Mouse (Mus musculus) adrenal gland, postnatal 36 days (tissue): ENCODE data around the gene Slc25a18. TPM values are rescaled to one million over a fixed set of nuclear protein-coding genes. Genes with fewer than 3 reads are reported as not detected.
A peak's percentile ranks its signal among the peaks of the same experiment; 100 is the strongest.

ENCODE experiments used
- DNase-seq, 2 experiments: peaks; one replicate each; pipeline ENCODE4 v3.0.0; 2021; ENCODE audit warnings: mixed read lengths in 1 of 2
- total RNA-seq, 2 experiments: library from RNA; stranded (reverse); gene quantifications; 2 replicates each; pipeline ENCODE4 v1.2.3; 2021

Gene Slc25a18
- total RNA-seq, 2 experiments from 2014 or later: 0.30 to 0.33 TPM

- DNase-seq: no peak
These were observed 24.6 kb downstream of the Slc25a18 start for GRCm38 (mm10) chr6:120798019-120798418.

DNA sequence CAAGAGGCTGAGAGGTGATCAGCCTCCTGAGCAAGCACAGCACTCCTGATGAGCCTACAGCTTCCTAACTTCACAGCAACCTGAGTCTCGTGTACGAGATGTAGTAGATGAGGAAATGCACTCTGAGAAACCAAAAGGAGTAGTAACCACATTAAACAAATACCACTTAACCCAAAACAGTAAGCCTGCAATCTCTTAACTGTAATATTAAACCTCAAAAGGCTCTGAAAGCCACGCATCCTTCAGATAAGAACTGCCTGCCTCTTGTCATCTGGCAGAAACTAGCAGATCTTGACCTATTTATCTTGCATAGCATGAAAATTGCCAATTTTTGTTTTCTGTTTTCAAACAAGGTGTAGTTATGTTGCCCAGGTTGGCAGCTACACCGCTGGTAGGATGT, 25.5 kb downstream of the Slc25a18 start:
- DNase-seq: no peak

GRCm38 (mm10) chr6:120799581-120800041, 26.2 kb downstream of the Slc25a18 start:
- no peak for DNase-seq

- no peak for DNase-seq
These were observed 33.8 kb downstream of the Slc25a18 start for GRCm38 (mm10) chr6:120806999-120807737.

DNA sequence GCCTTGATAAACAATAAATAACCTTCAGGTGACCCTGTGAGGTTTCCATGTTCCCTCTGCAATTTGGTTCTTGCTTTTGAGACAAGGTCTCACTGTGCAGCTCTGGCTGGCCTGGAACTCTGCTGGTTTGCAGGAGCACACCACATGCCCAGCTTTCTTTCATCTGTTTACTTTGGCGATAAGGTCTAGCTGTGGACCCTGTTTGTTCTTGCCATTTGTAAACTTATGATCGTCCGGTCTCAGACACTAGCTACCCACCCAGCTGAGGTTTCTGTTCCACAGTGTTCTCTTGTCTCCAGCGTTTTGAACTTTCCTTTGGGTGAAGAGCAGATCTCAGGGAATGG, 34.3 kb downstream of the Slc25a18 start:
- no peak for DNase-seq

- DNase-seq: peak in 1 of 2 experiments; percentile 51
These were observed 38.6 kb downstream of the Slc25a18 start for GRCm38 (mm10) chr6:120811999-120812398.

DNA sequence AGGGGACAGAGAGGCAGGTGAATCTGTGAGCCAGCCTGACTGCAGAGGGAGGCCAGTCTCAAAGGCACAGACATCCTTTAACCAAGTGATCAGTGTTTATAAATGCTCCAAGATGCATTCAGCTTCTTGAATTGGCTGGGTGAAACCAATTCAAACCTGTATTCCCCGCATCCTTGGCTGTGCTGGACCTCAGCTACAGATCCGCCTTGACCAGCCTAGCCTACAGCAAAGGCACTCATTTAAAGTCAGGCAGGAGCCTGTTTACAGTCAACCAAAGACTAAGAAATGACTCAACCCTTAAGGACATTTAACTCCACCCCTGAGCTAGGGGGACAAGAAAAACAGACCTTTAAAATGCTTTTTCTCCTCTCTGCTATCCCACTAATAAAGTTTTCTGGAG, 45.9 kb downstream of the Slc25a18 start:
- peak in 1 of 2 experiments; percentile 33 for DNase-seq

DNA sequence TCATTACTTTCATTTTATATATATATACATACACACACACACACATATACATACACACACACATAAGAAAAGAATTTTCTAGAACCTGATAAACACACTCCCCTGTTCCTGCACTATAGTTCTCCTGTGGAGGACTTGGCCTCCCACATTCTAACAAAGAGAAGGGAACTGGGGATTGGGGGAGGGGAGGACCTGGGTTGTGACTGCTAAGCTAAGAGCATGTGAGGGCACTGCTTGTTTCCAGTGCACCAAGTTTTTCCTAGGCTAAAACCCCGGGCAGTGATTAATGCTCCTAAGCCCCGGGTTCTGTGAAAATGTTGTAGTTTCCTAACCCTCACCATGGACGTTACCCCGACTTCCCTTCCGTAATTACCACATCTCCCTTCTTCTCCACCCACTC, 46.8 kb downstream of the Slc25a18 start:
- DNase-seq: peak; percentile 50 to 73

GRCm38 (mm10) chr6:120820941-120821340, 47.6 kb downstream of the Slc25a18 start:
- no peak for DNase-seq

DNA sequence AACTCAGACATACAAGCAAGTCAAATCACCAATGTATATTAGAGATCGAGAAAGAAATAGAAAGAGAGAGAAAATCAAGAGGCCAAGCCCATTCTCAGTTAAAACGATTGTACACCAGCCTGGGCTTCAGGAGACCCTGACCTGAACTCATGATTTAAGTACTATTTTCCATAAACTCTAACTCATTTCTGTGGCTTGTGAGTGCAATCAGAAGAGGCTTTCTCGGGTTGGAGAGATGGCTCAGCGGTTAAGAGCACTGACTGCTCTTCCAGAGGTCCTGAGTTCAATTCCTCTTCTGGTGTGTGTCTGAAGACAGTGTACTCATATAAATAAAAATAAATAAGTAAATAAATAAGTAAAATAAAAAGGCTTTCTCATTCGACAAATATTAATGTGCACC, 48.3 kb downstream of the Slc25a18 start:
- DNase-seq: no peak

DNA sequence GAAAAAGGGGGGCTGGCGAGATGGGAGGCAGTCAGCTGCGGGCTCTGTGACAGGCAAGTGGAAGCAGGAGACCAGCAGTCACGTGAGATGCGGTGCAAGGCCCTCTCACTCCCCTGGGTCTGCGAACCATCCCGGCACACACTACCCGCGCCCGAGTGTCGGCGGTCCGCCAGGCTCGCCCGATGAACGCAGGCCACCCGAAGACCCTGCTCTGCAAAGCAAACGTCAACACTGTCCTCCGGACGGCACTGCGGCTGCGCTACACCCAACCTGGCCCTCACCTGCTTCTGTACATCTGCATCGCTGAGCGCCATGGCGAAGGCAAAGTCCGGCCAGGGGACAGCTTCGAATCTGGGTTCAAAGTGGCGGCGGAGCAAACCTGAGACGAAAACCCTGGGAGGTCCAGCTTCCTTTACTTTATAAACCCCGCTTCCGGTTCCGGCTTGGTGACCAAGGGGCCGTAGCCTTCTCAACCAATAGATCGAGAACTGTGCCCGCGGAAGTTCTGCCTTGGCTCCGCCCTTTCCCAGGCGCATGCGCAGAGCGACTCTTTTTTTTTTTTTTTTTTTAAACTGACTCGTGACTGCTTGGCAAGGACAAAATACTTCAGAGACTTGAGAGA, 49.0 kb downstream of the Slc25a18 start, which contains the start of gene Atp6v1e1:
Atp6v1e1 (minus strand) TSS at position 487 of the 622 bp plus-strand sequence.
- DNase-seq: peak; percentile 92 to 93

DNA sequence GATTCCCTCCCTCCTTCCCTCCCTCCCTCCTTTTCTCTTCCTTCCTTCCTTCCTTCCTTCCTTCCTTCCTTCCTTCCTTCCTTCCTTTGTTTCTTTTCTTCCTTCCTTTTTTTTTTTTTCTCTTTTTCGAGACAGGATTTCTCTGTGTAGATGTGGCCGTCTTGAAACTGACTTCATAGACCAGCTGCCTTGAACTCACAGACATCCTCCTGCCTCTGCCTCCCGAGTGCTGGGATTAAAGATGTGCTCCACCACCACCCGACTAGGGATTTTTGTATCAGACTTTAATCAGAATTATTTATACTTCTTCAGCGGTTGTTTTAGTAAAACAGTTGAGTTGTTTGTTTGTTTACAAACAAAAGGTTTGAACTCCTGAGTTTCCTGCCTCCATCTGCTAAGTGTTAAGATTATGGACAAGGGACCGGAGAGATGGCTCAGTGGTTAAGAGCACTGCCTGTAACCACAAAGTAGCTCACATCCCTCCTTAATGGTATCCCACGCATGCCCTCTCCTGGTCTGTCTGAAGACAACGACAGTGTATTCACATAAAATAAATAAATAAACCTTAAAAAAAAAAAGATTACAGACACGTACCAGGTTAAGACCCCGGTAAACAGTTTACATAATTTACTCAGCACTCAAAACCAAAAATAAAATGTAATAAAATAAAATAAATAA, 49.7 kb downstream of the Slc25a18 start:
- DNase-seq: peak in 1 of 2 experiments; percentile 53

GRCm38 (mm10) chr6:120830056-120830455, 56.7 kb downstream of the Slc25a18 start:
- no peak for DNase-seq

DNA sequence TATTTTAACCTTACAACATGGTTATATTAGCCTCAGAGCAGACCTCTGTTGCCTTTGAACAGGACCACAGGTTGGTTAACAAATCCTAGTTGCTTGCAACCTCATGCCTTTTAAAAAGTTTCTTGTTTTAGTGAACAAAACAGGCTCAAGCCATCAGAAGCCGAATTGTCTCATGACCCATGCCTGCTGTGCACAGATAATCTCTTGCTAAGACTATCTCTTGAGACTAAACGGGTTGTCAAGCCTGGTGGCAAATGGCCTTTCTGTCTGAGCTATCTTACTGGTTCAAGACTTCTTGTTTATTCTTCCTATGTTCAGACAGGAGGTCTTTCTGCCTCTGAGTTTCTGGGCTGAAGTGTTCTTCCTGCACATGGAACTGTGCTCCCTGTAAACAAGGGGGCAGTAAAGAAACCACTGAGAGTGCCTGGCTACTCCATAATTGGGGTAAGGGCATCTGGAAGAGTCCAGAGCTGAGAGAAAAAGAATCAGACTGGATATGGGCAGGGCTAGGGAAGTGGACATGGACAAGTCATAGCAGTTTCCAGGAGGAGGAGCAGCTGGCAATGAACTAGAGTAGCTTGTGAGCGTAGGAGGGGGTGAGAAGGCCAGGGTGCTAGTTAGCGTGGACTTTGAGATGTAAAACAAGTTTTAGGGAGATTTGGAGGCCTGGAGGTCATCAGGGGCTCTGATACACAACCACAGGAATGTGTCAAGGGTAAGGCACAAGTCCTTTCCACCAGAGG, 57.7 kb downstream of the Slc25a18 start:
- no peak for DNase-seq

DNA sequence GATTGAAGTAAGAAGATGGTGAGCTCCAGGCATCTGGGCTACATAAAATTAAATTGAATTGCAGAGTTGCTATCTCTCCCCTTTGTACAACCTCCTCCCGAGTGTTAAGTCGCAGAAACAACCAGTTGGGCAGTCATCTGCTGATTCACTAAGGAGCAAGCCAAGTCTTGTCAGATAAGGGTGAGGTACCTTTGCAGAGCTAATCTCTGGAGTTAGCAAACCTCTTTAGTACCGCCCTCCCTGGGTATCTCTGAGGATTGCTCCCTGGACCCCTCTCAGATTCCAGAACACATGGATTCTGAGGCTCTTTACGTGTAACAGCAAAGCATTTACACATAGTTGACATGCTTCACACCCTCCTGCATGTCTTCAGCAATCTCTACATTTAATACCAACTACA, 58.7 kb downstream of the Slc25a18 start:
- DNase-seq: no peak

DNA sequence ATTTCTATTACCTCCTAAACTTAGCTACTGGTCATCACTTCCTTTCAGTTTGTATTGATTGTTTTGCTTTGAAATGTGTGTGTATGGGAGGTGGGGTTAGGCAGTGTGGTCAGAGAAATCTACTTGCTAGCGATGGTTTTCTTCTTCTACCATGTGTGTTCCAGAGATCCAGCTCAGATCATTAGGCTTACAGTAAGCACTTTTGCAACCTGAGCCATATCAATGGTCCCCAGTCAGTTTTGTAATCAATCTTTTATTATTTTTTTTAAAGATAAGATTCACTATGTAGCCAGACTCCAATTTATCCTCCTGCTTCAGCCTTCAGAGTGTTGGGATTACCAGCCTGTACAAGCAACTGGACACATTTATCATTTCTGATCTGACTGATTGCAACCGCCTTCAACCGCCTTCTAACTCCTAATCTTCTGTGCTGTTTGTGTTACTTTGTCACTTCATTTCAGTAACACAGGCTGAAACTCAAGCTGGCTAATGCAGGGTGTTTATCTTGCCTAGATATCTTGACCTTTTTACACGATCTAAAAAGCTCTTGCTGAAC, 61.5 kb downstream of the Slc25a18 start:
- DNase-seq: no peak

DNA sequence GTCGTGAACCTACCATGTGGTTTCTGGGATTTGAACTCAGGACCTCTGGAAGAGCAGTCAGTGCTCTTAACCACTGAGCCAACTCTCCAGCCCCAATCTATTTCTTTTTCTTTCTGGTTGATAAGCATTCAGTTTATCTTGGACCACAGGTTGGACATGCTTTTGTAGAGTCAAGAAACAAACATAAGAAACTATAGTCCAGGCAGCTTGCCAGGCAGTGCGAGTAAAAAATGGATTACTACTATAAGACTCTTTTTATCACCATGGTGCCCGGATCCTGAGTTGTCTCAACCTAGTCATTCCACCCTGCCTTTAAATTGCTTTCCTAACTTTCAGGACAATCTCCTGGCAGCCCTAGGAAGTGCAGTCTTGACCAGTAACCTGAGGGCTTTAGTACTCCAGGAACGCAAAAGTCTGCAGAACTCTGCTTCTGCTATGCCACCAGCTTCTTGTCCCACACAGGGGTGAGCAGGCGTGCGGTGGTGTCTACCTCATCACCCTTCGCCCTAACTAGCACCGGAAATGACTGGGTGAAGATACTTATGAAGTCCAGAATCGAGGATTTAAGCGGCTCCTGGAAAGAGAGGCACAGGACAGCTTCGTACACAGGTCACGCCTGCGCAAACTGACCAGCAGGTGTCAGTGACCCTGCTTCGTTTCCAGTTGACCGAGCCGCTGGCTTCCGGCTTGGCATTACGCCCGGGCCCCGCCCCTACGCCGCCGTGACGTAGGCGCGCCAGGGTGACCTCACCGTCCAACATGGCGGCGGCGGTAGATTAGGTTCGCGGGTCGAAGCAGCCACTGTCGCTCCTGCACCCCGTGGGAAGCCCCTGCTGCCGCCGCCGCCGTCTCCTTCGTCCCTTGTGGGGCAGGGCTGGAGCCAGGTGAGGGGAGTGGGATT, 62.3 kb downstream of the Slc25a18 start, which contains the start of gene Bcl2l13:
Bcl2l13 (plus strand) TSS at position 739 of the 901 bp plus-strand sequence.
- peak; percentile 97 to 98 for DNase-seq

- DNase-seq: peak in 1 of 2 experiments; percentile 58
These were observed 63.2 kb downstream of the Slc25a18 start for GRCm38 (mm10) chr6:120836389-120837151.

GRCm38 (mm10) chr6:120837152-120837530, 63.8 kb downstream of the Slc25a18 start:
- no peak for DNase-seq

GRCm38 (mm10) chr6:120840258-120840657, 66.9 kb downstream of the Slc25a18 start:
- no peak for DNase-seq
